Mouse (Mus musculus) neural tube, embryonic 13.5 days (tissue): Measurements from ENCODE around the gene Eno1. TPM values are rescaled to one million over a fixed set of nuclear protein-coding genes. Genes with fewer than 3 reads are reported as not detected.
A peak's percentile ranks its signal among the peaks of the same experiment; 100 is the strongest.

ENCODE experiments used
- ATAC-seq: fragments of 200-750 bp; cut with Nextera tagmentation; 2 replicates; pipeline ENCODE4 v1.8.0; 2017; ENCODE audit warnings: low read depth, mild to moderate bottlenecking, moderate TSS enrichment, moderate library complexity
- H3K27ac ChIP-seq: fragments of 300-500 bp; sonication (generic); replicated peaks from 2 replicates; pipeline ENCODE4 v1.5.1; 2015; ENCODE audit warnings: moderate library complexity, mild to moderate bottlenecking, inconsistent platforms
- H3K27me3 ChIP-seq: fragments of 300-500 bp; sonication (generic); 2 replicates; pipeline ENCODE4 v1.6.1; 2015; ENCODE audit warnings: mild to moderate bottlenecking, inconsistent platforms
- H3K36me3 ChIP-seq: fragments of 300-500 bp; sonication (generic); 2 replicates; pipeline ENCODE4 v1.6.1; 2015; ENCODE audit warnings: mild to moderate bottlenecking, inconsistent platforms
- H3K4me1 ChIP-seq: fragments of 300-500 bp; sonication (generic); replicated peaks from 2 replicates; pipeline ENCODE4 v1.6.1; 2015; ENCODE audit warnings: inconsistent platforms
- H3K4me2 ChIP-seq: fragments of 300-500 bp; sonication (generic); 2 replicates; pipeline ENCODE4 v1.6.1; 2015; ENCODE audit warnings: inconsistent platforms, mild to moderate bottlenecking, moderate library complexity
- H3K4me3 ChIP-seq: fragments of 300-500 bp; sonication (generic); 2 replicates; pipeline ENCODE4 v1.5.1; 2015; ENCODE audit warnings: mild to moderate bottlenecking, inconsistent platforms
- H3K9ac ChIP-seq: fragments of 300-500 bp; sonication (generic); 2 replicates; pipeline ENCODE4 v1.6.1; 2015; ENCODE audit warnings: moderate library complexity, mild to moderate bottlenecking, inconsistent platforms
- H3K9me3 ChIP-seq: fragments of 300-500 bp; sonication (generic); 2 replicates; pipeline ENCODE4 v1.6.1; 2016; ENCODE audit warnings: inconsistent platforms
- WGBS: fragments of 180-500 bp; shearing (Covaris S2); methylation state at CpG from one replicate; pipeline ENCODE4 v1.1.7; 2015; 5-methylcytosine and 5-hydroxymethylcytosine counted together
- polyA plus RNA-seq: library from polyadenylated mRNA; unstranded; fragments of >200 nt; fragmentation: Nextera tagmentation; extraction: Ambion mirVana; gene quantifications from 2 replicates; pipeline ENCODE4 v1.2.1, GENCODE M21; 2015

Eno1 gene
- 1,151 and 1,235 TPM in 2 replicates for polyA plus RNA-seq

- peak within 1 kb of the TSS; percentile 97 for H3K9ac ChIP-seq
- no peaks in the 10 kb centered on the region for H3K9me3 ChIP-seq
- no peaks in the 10 kb centered on the region for H3K27me3 ChIP-seq
- H3K36me3 ChIP-seq = peaks cover 15% of the 10 kb centered on the region
- peak within 1 kb of the TSS; percentile 85 for H3K4me3 ChIP-seq
- peaks cover 57% of the 10 kb centered on the region for H3K4me1 ChIP-seq
- ATAC-seq = peak; percentile 97
- H3K27ac ChIP-seq = peak within 1 kb of the TSS; percentile 100
- peak within 1 kb of the TSS; percentile 67 for H3K4me2 ChIP-seq
- WGBS = under 1% methylated on average over 71 of the region's 78 CpGs
Observed at GRCm38 (mm10) chr4:150236521-150237481, at the start of gene Eno1. Gene Eno1, plus strand, starts transcription at chr4:150236721.

GRCm38 (mm10) chr4:150188236-150188635, 48.3 kb upstream of the Eno1 start:
- ATAC-seq = no peak
- 52% methylated on average over 11 of the region's 11 CpGs for WGBS
- Histone ChIP-seq H3K36me3 (no peaks in the 10 kb centered on the region), H3K9ac (no peak overlapping the region), H3K27ac (no peak overlapping the region), H3K4me2 (no peak overlapping the region), H3K27me3 (no peaks in the 10 kb centered on the region), H3K4me3 (no peak overlapping the region), H3K4me1 (no peaks in the 10 kb centered on the region), H3K9me3 (no peaks in the 10 kb centered on the region)

GRCm38 (mm10) chr4:150192199-150192598, 44.3 kb upstream of the Eno1 start:
- no peak overlapping the region for H3K9ac ChIP-seq
- H3K4me2 ChIP-seq = no peak overlapping the region
- WGBS = 84% methylated on average over 6 of the region's 6 CpGs
- no peak overlapping the region for H3K4me3 ChIP-seq
- no peak for ATAC-seq
- no peak overlapping the region for H3K27ac ChIP-seq
- no peaks in the 10 kb centered on the region for H3K9me3 ChIP-seq
- H3K27me3 ChIP-seq = no peaks in the 10 kb centered on the region
- H3K36me3 ChIP-seq = no peaks in the 10 kb centered on the region
- H3K4me1 ChIP-seq = no peaks in the 10 kb centered on the region

- no peak overlapping the region for H3K4me3 ChIP-seq
- ATAC-seq = no peak
- H3K27ac ChIP-seq = no peak overlapping the region
- H3K4me1 ChIP-seq = no peaks in the 10 kb centered on the region
- no peak overlapping the region for H3K4me2 ChIP-seq
- H3K36me3 ChIP-seq = no peaks in the 10 kb centered on the region
- no peaks in the 10 kb centered on the region for H3K9me3 ChIP-seq
- H3K27me3 ChIP-seq = no peaks in the 10 kb centered on the region
- 46% methylated on average over 1 of the region's 1 CpGs for WGBS
- no peak overlapping the region for H3K9ac ChIP-seq
Observed at GRCm38 (mm10) chr4:150193915-150194314, 42.6 kb upstream of the Eno1 start.

- Histone ChIP-seq H3K4me3 (no peak overlapping the region), H3K27ac (no peak overlapping the region), H3K4me2 (no peak overlapping the region), H3K9ac (no peak overlapping the region), H3K4me1 (no peaks in the 10 kb centered on the region), H3K27me3 (no peaks in the 10 kb centered on the region), H3K36me3 (no peaks in the 10 kb centered on the region), H3K9me3 (no peaks in the 10 kb centered on the region)
- no peak for ATAC-seq
- 79% methylated on average over 9 of the region's 9 CpGs for WGBS
Observed at GRCm38 (mm10) chr4:150198268-150198667, 38.3 kb upstream of the Eno1 start.

GRCm38 (mm10) chr4:150201232-150201631, 35.3 kb upstream of the Eno1 start, which contains the start of gene Car6:
Gene Car6, minus strand, starts transcription at chr4:150201332.
- no peak for ATAC-seq
- 67% methylated on average over 5 of the region's 5 CpGs for WGBS
- no peaks in the 10 kb centered on the region for H3K4me1 ChIP-seq
- no peak within 1 kb of the TSS for H3K4me3 ChIP-seq
- H3K4me2 ChIP-seq = no peak within 1 kb of the TSS
- no peaks in the 10 kb centered on the region for H3K36me3 ChIP-seq
- no peaks in the 10 kb centered on the region for H3K9me3 ChIP-seq
- no peaks in the 10 kb centered on the region for H3K27me3 ChIP-seq
- H3K27ac ChIP-seq = no peak within 1 kb of the TSS
- H3K9ac ChIP-seq = no peak within 1 kb of the TSS

- Histone ChIP-seq H3K27me3 (no peaks in the 10 kb centered on the region), H3K9ac (no peak overlapping the region), H3K9me3 (no peaks in the 10 kb centered on the region), H3K4me2 (no peak overlapping the region), H3K27ac (no peak overlapping the region), H3K4me1 (no peaks in the 10 kb centered on the region), H3K36me3 (no peaks in the 10 kb centered on the region), H3K4me3 (no peak overlapping the region)
- no peak for ATAC-seq
- WGBS = 86% methylated on average over 5 of the region's 5 CpGs
Observed at GRCm38 (mm10) chr4:150202702-150203101, 33.8 kb upstream of the Eno1 start.

- Histone ChIP-seq H3K27me3 (no peaks in the 10 kb centered on the region), H3K36me3 (no peaks in the 10 kb centered on the region), H3K9me3 (no peaks in the 10 kb centered on the region), H3K4me2 (no peak overlapping the region), H3K4me1 (no peaks in the 10 kb centered on the region), H3K9ac (no peak overlapping the region), H3K4me3 (no peak overlapping the region), H3K27ac (no peak overlapping the region)
- no peak for ATAC-seq
- whole genome bisulfite sequencing = 89% methylated on average over 3 of the region's 3 CpGs
Observed at GRCm38 (mm10) chr4:150204877-150205276, 31.6 kb upstream of the Eno1 start.

GRCm38 (mm10) chr4:150209751-150210150, 26.8 kb upstream of the Eno1 start:
- H3K4me3 ChIP-seq = no peak overlapping the region
- no peaks in the 10 kb centered on the region for H3K36me3 ChIP-seq
- no peak overlapping the region for H3K27ac ChIP-seq
- peaks cover 10% of the 10 kb centered on the region for H3K4me1 ChIP-seq
- no peak overlapping the region for H3K4me2 ChIP-seq
- no peak overlapping the region for H3K9ac ChIP-seq
- H3K27me3 ChIP-seq = no peaks in the 10 kb centered on the region
- no peaks in the 10 kb centered on the region for H3K9me3 ChIP-seq
- 93% methylated on average over 5 of the region's 5 CpGs for whole genome bisulfite sequencing
- no peak for ATAC-seq

- H3K27ac ChIP-seq = no peak overlapping the region
- H3K9me3 ChIP-seq = no peaks in the 10 kb centered on the region
- no peak overlapping the region for H3K9ac ChIP-seq
- WGBS = 75% methylated on average over 8 of the region's 8 CpGs
- no peak overlapping the region for H3K4me3 ChIP-seq
- H3K27me3 ChIP-seq = no peaks in the 10 kb centered on the region
- H3K4me1 ChIP-seq = peaks cover 10% of the 10 kb centered on the region
- no peak for ATAC-seq
- no peak overlapping the region for H3K4me2 ChIP-seq
- H3K36me3 ChIP-seq = no peaks in the 10 kb centered on the region
Observed at GRCm38 (mm10) chr4:150210306-150210705, 26.2 kb upstream of the Eno1 start.

- H3K36me3 ChIP-seq = no peaks in the 10 kb centered on the region
- ATAC-seq = 0 out of 2 replicates have a peak, but pooled peaks have one; percentile 40
- H3K4me2 ChIP-seq = peak overlapping the region; percentile 48
- peaks cover 10% of the 10 kb centered on the region for H3K4me1 ChIP-seq
- WGBS = 55% methylated on average over 10 of the region's 10 CpGs
- H3K9ac ChIP-seq = no peak overlapping the region
- H3K9me3 ChIP-seq = no peaks in the 10 kb centered on the region
- no peak overlapping the region for H3K27ac ChIP-seq
- no peaks in the 10 kb centered on the region for H3K27me3 ChIP-seq
- H3K4me3 ChIP-seq = peak overlapping the region; percentile 24; the same call in 1 of the 2 replicates
Observed at GRCm38 (mm10) chr4:150211930-150212552, 24.5 kb upstream of the Eno1 start.

GRCm38 (mm10) chr4:150212553-150212971, 24.0 kb upstream of the Eno1 start:
- 1% methylated on average over 15 of the region's 15 CpGs for WGBS
- peak overlapping the region; percentile 24 for H3K4me3 ChIP-seq
- ATAC-seq = 0 out of 2 replicates have a peak, but pooled peaks have one; percentile 59
- H3K4me1 ChIP-seq = peaks cover 10% of the 10 kb centered on the region
- peak overlapping the region; percentile 13; the same call in 1 of the 2 replicates for H3K9ac ChIP-seq
- no peaks in the 10 kb centered on the region for H3K27me3 ChIP-seq
- no peak overlapping the region for H3K27ac ChIP-seq
- peak overlapping the region; percentile 48 for H3K4me2 ChIP-seq
- no peaks in the 10 kb centered on the region for H3K36me3 ChIP-seq
- H3K9me3 ChIP-seq = no peaks in the 10 kb centered on the region
